Mouse (Mus musculus) heart, postnatal 0 days (tissue): Measurements from ENCODE around the gene Cabcoco1.

Experiments used
- CTCF ChIP-seq: IDR thresholded peaks from 2 replicates; pipeline ENCODE4 v1.5.1; 2016; ENCODE audit warnings: antibody characterized with exemption, control low read depth, low read depth
- EP300 ChIP-seq: IDR thresholded peaks from 2 replicates; pipeline ENCODE4 v1.6.1; 2016; ENCODE audit warnings: antibody characterized with exemption, low read depth

GRCm38 (mm10) chr10:68587416-68588040, 45.8 kb upstream of the Cabcoco1 start:
- no peak for TF ChIP-seq EP300
- no peak for TF ChIP-seq CTCF
